Mouse (Mus musculus) ZHBTc4 (cell line): ENCODE data around the gene Mrs2.
A peak's percentile ranks its signal among the peaks of the same experiment; 100 is the strongest.
"Not testable (repeated sequence)": the region's sequence is repeated elsewhere in the genome, so short reads cannot be mapped to it uniquely, and the experiment has no call there.

Experiments used
- DNase-seq: peaks from one replicate; pipeline ENCODE4 v3.0.0-alpha.2; 2011; ENCODE audit warnings: low read depth, low spot score

Gene Mrs2

GRCm38 (mm10) chr13:24981031-24981430 lies 39.1 kb downstream of the Mrs2 start:
- no peak for DNase-seq

GRCm38 (mm10) chr13:24977820-24978342 lies 42.3 kb downstream of the Mrs2 start:
- no peak for DNase-seq

- no peak for DNase-seq
These were observed 43.8 kb downstream of the Mrs2 start for GRCm38 (mm10) chr13:24976384-24976783.

GRCm38 (mm10) chr13:24971776-24972175 lies 48.4 kb downstream of the Mrs2 start:
- not testable (repeated sequence) for DNase-seq

DNA sequence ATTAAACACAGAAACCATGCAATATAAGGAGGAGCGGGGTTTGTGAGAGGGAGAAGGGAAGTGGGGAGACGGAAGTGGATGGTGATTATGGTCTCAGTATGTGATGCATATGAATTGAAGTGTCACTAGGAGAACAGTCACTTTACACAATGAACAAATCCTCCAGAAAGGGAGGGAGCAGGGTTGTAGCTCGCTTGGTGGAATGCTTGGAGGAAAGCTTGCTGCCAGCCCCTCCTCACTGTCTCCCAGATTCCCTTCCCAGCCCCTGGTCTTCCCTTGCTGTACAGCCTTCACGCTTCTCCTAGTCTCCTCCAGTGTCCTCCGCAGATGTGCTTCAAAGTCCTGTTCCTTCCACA lies 54.4 kb downstream of the Mrs2 start:
- DNase-seq, result no peak

DNA sequence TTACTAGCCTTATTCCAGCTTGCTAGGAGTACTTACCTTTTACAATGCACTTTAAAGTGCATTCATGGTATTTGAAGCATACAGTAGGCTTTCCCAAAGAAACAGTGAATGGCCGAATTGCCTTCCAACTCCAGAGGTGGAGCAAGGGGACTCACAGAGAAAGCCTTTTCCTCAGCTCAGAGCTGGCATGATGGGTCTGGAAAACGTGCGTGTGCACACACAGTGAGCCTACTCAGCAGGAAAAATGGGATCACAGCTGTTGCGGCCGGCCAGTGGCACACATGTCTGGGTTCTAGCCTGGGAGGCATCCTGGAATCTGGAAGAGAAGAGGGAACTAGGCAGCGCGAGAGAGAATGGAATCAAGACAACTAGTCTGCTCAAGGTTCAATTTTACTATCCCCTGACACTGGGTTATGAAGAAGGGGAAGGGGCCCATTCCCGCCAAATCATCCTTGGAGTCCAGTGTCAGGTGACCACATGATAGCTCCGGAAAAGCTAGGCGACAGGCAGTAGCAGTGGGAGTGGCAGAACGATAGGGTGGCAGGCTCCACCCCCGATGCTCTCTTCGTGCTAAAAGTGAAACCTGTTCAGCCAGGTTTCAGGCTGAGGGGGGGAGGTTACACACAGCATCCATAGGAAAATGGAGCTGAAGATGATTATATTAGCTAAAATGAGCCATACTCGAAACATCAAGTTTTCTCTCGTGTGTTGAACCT lies 54.9 kb downstream of the Mrs2 start:
- DNase-seq, result peak; percentile 29

GRCm38 (mm10) chr13:24962119-24962518 lies 58.1 kb downstream of the Mrs2 start:
- DNase-seq, result no peak

- DNase-seq, result no peak
These were observed 60.1 kb downstream of the Mrs2 start for GRCm38 (mm10) chr13:24960084-24960483.

DNA sequence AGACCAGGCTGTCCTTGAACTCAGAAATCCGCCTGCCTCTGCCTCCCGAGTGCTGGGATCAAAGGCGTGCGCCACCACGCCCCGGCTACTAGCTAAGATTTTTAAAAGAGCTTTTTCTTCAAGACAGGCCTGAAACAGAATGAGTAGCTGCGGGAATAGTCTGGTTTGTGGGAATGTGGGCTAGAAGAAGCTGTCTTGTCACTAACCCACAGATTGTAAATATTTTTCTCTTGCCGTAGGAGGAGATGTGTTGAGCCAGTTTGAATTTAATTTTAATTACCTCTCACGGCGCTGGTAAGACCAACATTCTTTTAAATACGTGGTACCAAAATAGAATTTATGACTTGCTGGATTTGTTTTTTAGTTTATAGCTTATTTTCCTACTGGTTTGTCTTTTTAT lies 61.5 kb downstream of the Mrs2 start:
- DNase-seq, result peak; percentile 35

- DNase-seq, result peak; percentile 92
These were observed 64.7 kb downstream of the Mrs2 start for GRCm38 (mm10) chr13:24955500-24955899.

DNA sequence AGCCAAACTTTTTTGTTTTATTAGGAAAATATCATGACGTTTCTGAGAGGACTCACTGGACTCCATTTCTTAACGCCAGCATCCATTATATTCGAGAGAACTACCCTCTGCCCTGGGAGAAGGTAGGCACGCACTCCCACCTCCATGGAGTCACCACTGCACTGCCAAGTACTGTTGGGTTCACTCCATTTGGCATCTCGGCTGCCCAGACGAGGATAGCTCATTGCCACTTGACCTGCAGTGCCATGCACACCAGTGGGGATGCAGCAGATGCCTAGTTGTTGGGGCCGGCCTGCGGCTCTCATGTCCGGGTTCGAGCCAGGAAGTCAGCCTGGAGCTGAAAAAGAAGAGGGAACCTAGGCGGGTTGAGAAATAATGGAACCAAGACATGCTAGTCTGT lies 65.1 kb downstream of the Mrs2 start:
- DNase-seq, result no peak

- no peak for DNase-seq
These were observed 67.5 kb downstream of the Mrs2 start for GRCm38 (mm10) chr13:24952659-24953058.

GRCm38 (mm10) chr13:24948870-24949269 lies 71.3 kb downstream of the Mrs2 start:
- DNase-seq, result no peak

GRCm38 (mm10) chr13:24947158-24947557 lies 73.0 kb downstream of the Mrs2 start:
- no peak for DNase-seq

DNA sequence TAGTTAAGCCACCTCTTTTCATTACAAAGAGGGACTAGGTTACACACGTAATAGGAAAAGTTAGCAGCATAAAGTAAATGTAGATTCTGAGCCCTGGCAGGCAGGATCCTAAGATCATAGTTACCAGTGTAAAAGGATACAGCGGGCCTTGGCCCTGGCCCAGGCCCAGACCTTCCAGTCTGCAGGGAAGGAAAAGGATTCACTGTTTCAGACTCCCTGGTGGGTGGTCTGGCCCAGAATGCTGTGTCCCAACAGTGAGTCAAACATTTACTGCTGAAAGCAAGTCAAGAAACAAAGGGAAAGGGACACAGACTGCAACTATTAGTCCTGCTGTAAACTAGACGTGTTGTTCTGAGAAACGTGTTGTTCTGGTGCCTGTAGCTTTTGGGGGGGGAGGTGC lies 74.6 kb downstream of the Mrs2 start:
- DNase-seq, result peak; percentile 39

DNA sequence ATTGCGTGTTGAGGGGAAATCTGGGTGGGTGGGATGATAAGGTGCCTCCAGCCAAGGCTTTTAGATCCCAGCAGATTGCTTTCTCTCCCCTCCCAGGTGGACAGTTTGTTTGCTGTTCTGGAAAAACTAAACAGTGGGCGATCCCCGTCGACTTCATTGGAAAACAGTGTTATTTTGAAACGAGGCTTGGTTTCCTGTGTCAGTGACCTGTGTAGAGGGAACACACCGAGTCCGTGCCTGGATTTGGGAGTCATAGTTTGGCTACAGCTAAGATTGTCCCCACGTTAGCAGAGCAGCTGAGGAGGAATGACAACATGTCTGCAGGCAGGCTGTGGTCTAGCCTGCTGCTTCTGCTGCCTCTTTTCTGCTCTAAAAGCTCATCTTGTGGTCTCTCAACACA lies 76.9 kb downstream of the Mrs2 start:
- no peak for DNase-seq

DNA sequence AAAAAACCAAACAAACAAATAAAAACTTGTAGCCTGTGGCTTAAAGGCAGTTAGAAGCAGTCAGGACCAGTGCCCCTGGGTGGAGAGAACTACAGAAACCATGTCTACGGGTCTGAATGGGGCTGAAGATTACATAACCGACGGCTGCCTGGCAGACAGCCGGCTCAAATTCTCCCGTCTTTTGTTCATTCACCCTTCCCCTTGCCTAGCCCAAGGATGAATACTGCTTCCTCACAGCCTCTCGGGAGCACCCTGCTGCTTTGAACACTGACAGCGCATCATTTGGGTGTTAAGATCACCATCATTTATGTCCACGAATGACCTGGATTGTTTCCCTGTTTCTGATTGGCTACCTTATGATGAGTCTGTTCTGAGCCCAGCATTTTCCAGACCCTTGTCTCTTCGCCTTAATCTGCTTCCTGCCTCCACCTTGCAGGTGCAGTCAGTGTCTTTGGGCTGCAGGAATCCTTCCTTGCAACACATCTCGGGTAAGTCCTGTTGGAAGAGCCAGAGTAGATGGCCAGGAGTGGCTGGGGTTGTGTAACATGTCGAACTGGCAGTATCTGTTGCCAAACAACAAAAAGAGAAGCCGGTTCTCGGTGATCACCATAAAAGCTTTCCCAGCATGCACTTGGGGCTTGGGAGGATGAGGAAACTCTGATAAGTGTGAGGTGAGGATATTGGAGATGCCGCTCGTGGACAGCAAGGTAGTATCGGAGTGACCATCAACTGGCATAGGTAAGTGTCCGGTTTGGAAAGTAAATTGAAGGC lies 77.5 kb downstream of the Mrs2 start, which contains the start of gene Gpld1:
Gene Gpld1 (plus strand): TSS at position 641 of the 771 bp plus-strand sequence.
- peak; percentile 62 for DNase-seq

GRCm38 (mm10) chr13:24939472-24939871 lies 80.7 kb downstream of the Mrs2 start:
- DNase-seq, result no peak

GRCm38 (mm10) chr13:24938683-24939082 lies 81.5 kb downstream of the Mrs2 start:
- peak; percentile 83 for DNase-seq

GRCm38 (mm10) chr13:24937839-24938166 lies 82.4 kb downstream of the Mrs2 start:
- DNase-seq, result no peak
